Mouse (Mus musculus) liver (tissue): ENCODE measurements at regions not wholly inside any gene's neighbourhood (a gene's known extent, or its start where the extent isn't known, plus 50 kb on each side); places are given as distances from the start of the nearest gene placed in this dataset.
A peak's percentile ranks its signal among the peaks of the same experiment; 100 is the strongest.

ENCODE experiments used
- DNase-seq: peaks from one replicate; pipeline ENCODE4 v3.0.0-alpha.2; 2020; ENCODE audit warnings: mixed read lengths

DNA sequence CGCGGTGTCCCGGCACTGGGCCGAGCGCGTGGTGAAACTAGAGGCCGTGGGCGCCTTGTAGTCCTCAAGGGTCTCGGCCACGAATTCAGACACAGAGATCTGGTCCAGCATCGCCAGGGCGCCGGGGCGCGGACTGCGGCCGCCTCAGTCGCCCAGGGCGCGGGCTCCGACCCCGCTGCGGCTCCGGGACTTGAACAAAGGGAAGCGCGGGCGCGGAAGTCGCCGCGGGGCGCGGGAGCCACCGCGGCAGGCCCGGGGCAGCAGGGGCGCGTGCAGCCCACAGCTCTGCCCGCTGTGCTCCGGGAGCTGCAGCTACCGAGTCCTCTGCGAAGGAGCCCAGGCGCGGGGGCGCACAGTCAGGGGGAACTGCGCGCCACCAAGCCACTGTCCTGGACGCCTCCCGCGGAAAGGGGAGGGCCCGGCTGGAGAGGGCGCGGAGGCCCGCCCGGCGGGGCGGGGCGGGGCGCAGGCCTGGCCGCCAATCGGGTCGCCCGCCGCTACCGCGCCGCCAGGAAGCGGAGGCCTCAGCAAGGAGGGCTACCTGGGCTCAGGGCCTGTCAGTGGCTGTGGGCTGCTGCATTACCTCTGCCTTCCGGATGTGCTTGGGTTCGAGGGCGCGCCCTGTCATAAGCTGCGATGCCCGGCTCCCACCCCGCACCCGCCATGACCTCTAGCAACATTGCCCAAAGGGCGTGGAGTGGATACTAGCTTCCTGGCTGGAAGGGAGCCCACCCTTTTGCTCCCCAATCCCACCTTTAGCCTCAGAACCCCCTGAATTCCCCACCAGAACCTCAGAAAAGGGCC, 155.2 kb upstream of the 9030624G23Rik start:
- peak; percentile 7 for DNase-seq
